Mouse (Mus musculus): ENCODE results near the gene Rasgrp1. TPM values are rescaled to one million over a fixed set of nuclear protein-coding genes. Genes with fewer than 3 reads are reported as not detected.

Rasgrp1 gene
- polyA plus RNA-seq, 1 experiment from 2014 or later = not detected

DNA sequence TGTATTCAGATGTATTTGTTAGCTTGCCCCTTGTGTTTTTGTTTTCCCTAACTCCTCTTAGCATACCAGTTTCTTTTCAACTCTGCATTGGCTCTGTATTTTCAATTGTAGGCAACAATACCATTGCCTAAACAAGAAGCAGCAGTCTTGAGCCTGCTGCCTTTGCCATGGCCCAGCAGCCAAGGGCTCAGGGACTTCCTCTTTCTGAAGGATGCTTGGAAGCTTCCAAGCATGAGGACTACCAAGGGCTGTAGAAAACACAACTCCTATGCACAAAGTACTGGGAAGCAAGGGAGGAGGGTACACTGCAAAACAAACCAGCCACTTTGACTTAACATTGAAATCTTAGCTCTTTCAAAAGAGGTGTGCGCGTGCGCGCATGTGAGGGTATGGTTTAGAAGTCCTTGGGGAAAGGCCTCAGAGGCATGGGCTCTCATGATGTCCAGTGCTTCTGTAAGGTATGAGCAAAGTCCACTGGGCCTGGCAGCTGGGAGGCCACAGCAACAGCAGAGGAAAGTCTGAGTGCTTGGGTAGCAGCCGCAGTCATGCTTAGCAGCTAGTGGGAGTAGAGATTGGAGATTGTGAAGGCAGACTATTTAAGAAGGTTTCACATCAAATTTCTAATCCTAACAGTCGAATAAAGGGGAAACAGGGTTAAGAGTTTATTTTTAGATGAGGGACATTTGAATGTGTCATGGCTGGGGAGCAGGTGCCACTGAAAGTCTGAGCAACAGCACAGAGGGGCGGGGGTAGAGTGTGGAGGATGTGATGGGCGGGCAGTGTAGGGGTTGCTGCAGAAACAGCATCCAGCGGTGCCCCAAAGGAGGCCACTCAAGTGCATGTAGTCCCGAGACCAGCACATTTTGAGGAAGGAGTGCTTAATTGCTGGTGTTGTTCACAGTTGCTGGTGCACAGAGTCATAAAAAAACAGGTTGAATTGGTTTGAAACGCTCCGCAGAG is 39.1 kb downstream of the Rasgrp1 start:
- ATAC-seq (no peak), DNase-seq (ENCODE audit: low read depth, low spot score) (no peak)
- no peaks in the 10 kb centered on the region for H3K27me3 ChIP-seq
- ChIA-PET CTCF (no interaction called here), POLR2A (no interaction called here)
- TF ChIP-seq CTCF (IDR thresholded peaks at IDR 0.05) = no peak
- in situ Hi-C loops (cut with MboI; ENCODE audit: low pct_unique_long_range_greater_than_20kb) = no loop called here

DNA sequence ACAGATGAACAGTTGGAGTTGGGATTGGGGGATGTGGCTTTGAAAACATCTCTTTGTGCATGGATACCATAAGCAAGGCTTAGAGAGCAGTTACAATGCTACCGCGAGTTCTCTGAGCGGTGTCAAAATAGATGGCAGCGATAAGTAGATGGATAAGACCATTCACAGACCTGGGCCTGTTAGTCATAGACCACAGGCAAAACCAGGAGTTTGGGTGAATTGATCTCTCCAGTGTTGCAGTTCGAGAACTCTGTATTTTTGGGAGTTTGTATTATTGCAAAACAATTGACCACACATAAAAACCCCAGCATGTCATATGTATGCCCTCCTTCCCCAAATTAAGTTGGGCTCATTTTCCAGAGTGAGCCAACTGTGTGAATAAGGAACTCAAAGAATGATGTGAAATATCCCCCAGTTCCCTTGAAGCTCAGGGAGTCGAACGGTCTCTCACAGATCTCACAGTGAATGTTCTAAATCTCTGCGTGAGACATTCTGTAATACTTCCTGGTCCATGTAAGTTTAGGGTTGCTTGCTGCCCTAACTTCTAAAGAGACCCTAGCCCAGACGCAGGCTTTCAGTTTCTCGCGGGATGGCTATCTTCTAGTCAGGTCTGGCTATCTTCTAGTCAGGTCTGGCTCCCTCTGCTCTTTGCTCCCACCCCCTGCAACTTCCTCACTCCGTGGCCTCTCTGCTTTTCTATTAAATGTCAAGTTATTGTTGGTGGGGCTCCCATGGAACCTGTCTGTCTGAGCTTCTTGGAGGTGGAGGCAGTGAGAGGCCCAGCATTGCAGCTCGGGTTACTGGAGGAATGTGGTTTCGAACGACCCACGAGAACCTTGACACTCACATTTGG is 43.0 kb downstream of the Rasgrp1 start:
- CTCF ChIA-PET = no interaction called here
- ATAC-seq (no peak), DNase-seq (ENCODE audit: low read depth, low spot score) (no peak)
- POLR2A ChIA-PET = no interaction called here
- in situ Hi-C loops (cut with MboI; ENCODE audit: low pct_unique_long_range_greater_than_20kb) = no loop called here
- TF ChIP-seq CTCF (IDR thresholded peaks at IDR 0.05) = no peak
- H3K27me3 ChIP-seq = peaks cover 3% of the 10 kb centered on the region

DNA sequence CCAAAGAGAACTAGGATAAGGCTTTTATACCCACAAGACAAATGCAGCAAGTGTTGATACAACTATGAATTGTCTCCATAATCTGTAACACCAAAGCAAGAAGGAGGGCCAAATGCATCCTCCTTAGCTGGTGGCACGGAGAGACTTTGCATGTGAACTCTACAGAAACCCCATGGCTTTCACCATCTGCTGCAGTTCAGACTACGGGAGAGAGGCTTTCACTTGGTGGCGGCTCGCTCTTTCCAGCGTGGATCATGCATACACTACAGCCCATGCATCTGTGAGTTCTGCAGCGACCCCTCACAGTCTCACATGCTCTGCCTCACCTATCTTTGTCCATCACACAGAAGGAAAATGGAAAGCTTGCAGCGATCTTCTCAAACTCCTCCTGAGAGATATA is 54.5 kb downstream of the Rasgrp1 start:
- H3K27me3 ChIP-seq = peaks cover 12% of the 10 kb centered on the region
- ChIA-PET CTCF (no interaction called here), POLR2A (no interaction called here)
- ATAC-seq (no peak), DNase-seq (ENCODE audit: low read depth, low spot score) (no peak)
- in situ Hi-C loops (cut with MboI; ENCODE audit: low pct_unique_long_range_greater_than_20kb) = no loop called here
- no peak for TF ChIP-seq CTCF (IDR thresholded peaks at IDR 0.05)

DNA sequence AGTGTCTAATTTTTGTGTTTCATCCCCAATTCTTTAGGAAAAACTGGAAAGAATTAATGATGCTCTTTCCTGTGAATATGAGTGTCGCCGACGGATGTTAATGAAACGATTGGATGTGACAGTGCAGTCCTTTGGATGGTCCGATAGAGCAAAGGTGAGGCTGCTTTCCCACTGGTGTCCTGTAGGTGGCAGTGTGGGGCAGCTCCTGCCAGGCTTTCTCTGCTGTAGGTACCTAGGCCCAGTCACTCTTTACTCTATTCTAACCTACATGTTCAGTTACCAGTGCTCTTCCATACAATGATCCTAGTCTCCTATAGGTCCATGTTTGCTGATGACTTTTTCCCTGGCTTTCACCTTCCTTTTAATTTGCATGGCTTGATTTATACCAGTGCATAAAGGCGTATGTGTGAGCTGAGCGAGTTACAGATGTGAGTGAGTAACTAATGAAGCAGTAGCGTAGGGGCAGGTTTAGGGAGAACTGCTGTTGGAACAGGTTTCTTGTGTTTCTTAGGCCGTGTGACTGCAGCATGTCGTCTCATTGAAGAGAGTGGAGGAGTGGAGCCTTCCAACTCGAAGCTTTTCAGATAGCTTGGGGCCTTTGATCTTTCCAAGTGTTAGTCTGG is 78.9 kb downstream of the Rasgrp1 start:
- no peak for ATAC-seq
- ChIA-PET CTCF (interaction anchor here (0.8 to 2.6 kb wide), 10 partner anchors 9 to 182 kb away, joined by 3 to 15 read pairs (median 3); partner anchors contain the start of genes Fam98b and Rasgrp1), POLR2A (no interaction called here)
- peak; percentile 91 for TF ChIP-seq CTCF (IDR thresholded peaks at IDR 0.05)
- DNase-seq (ENCODE audit: low read depth, low spot score) = no peak
- in situ Hi-C loops (cut with MboI; ENCODE audit: low pct_unique_long_range_greater_than_20kb) = loop anchor here (5.0 to 25.0 kb wide), 2 partner anchors 178 to 973 kb away; no protein-coding TSS in a partner anchor
- H3K27me3 ChIP-seq = no peaks in the 10 kb centered on the region

DNA sequence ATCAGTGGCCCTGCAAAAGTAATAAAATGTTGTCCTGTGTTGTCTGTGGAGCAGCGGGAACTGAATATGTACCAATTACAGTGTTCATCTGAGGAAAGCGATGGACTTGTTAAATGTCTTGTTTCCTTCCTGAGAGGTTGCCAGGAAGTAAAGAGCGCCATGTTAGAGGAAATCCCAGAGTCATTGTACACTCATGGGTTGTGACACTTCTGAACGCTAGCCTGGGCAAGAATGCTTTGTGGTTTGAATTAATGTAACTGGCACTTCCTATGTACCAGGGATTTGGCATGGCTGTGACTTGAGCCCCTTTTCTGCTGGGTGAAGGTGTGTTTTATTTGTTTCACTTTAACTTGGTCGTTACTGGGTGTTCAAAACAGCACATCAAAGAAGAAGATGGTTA is 80.6 kb downstream of the Rasgrp1 start:
- CTCF ChIA-PET = interaction anchor here (2.6 kb wide), 1 partner anchor 8 kb away, joined by 15 read pairs; no protein-coding TSS in a partner anchor
- POLR2A ChIA-PET = no interaction called here
- TF ChIP-seq CTCF (IDR thresholded peaks at IDR 0.05) = no peak
- DNase-seq (ENCODE audit: low read depth, low spot score) (no peak), ATAC-seq (no peak)
- no peaks in the 10 kb centered on the region for H3K27me3 ChIP-seq
- in situ Hi-C loops (cut with MboI; ENCODE audit: low pct_unique_long_range_greater_than_20kb) = loop anchor here (5.0 to 25.0 kb wide), 2 partner anchors 180 to 975 kb away; no protein-coding TSS in a partner anchor

DNA sequence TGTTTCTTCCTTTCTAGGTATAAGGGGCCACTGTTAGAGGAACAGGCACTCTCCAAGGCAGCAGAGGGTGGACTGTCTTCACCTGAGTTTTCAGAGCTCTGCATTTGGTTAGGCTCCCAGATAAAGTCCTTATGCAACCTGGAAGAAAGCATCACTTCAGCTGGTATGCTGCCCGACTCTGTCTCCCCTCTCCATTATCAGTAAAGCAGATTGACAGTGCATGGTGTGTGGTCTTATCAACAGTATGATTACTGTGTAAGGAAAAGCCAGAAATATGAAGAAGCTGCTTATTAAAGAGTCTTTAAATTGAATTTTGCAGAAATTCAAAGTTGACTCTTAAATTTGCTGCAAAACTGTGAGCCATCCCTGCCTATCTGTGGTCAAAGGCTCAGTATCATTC is 85.2 kb downstream of the Rasgrp1 start:
- H3K27me3 ChIP-seq = no peaks in the 10 kb centered on the region
- ChIA-PET POLR2A (no interaction called here), CTCF (interaction anchor here (1.0 kb wide), 1 partner anchor 363 kb away, joined by 3 read pairs; no protein-coding TSS in a partner anchor)
- ATAC-seq = no peak
- no peak for TF ChIP-seq CTCF (IDR thresholded peaks at IDR 0.05)
- in situ Hi-C loops (cut with MboI; ENCODE audit: low pct_unique_long_range_greater_than_20kb) = loop anchor here (25.0 kb wide), 1 partner anchor 980 kb away; no protein-coding TSS in a partner anchor
- no peak for DNase-seq (ENCODE audit: low read depth, low spot score)

DNA sequence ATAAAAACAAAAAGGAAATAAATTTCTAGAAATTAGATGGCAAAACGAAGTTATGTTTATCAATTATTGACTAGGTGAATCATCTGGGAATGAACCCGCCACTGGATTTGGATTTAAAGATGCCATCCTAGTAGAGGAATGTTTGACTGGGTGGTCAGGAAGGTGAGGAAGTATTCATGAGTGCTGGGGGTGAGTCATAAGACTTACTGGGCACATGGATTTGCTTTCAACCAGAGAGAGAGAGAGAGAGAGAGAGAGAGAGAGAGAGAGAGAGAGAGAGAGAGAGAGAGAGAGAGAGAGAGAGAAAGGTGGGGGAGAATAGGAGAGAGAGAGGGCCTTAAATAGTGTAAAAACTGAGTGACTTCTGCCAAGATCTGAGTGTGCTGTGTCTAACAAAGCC is 87.4 kb downstream of the Rasgrp1 start:
- TF ChIP-seq CTCF (IDR thresholded peaks at IDR 0.05) = peak; percentile 31
- no peaks in the 10 kb centered on the region for H3K27me3 ChIP-seq
- peak; percentile 74 for ATAC-seq
- POLR2A ChIA-PET = interaction anchor here (1.2 kb wide), 1 partner anchor 10 kb away, joined by 3 read pairs; no protein-coding TSS in a partner anchor
- CTCF ChIA-PET = interaction anchor here (3.2 kb wide), 1 partner anchor 8 kb away, joined by 15 read pairs; no protein-coding TSS in a partner anchor
- in situ Hi-C loops (cut with MboI; ENCODE audit: low pct_unique_long_range_greater_than_20kb) = loop anchor here (25.0 kb wide), 1 partner anchor 982 kb away; no protein-coding TSS in a partner anchor
- no peak for DNase-seq (ENCODE audit: low read depth, low spot score)

DNA sequence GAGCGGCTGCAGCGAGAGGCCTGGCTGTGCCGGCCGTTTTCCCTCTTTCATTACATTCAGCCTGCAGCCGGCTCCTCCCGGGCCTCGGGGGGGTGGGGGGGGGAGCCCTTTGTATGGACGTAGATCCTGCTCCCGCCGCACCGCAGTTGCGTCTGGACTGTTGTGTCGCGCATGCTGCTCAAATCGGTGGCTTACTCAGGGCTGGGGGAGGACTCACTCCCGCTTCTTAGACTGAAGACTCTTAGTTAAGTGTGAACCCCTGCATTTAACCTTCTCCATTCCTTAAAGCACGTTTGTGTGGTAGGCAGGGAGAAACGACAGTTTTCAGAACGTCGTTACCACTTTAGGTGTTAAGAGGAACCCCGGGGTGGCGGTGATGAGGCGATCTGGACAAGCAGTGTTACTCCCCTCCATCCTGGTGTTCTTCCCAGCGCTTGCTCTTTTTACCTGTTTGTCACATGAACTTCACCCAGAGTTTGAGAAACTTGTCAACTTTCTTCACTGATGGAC is 92.7 kb downstream of the Rasgrp1 start:
- in situ Hi-C loops (cut with MboI; ENCODE audit: low pct_unique_long_range_greater_than_20kb) = loop anchor here (25.0 kb wide), 1 partner anchor 987 kb away; no protein-coding TSS in a partner anchor
- ATAC-seq = no peak
- no peaks in the 10 kb centered on the region for H3K27me3 ChIP-seq
- POLR2A ChIA-PET = interaction anchor here (0.7 kb wide), 1 partner anchor 201 kb away, joined by 4 read pairs; no protein-coding TSS in a partner anchor
- CTCF ChIA-PET = interaction anchor here (0.9 to 1.4 kb wide), 3 partner anchors 14 to 353 kb away, joined by 3 to 4 read pairs (median 4); no protein-coding TSS in a partner anchor
- TF ChIP-seq CTCF (IDR thresholded peaks at IDR 0.05) = no peak
- DNase-seq (ENCODE audit: low read depth, low spot score) = no peak

DNA sequence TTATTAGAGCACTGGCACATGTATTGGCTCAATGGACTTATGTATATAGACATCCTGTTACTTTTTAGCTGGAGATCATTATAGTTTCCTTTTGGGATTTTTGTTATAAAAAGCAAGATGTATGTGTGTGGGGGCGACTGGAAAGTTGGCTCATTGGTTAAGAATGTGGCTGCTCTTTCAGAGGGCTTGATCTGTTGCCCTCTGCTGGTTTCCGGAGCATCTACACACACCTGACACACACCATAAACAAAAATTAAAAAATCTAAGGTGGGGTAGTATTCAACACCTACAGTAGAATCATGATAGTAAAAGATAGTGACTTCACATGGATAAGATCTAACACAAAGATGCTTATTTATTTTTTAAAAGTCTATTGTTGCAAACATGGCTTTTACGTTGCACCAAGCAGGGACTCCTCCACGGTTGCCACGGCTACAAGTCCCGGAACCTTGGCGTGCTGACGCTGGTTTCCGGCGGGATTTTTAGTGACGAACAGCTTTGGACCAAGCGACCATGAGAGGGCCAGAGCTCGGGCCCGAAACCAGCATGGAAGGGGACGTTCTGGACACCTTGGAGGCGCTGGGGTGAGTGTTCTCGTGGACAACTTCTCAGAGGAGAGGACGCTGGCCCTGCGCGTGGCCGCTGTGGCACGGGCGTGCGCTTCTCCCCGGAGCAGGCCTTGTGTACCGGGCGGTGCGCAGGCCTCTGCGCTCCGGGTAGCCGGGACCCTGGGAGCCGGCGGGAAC is 93.4 kb downstream of the Rasgrp1 start, which contains the start of gene Fam98b:
Fam98b (plus strand) TSS at position 485 of the 746 bp plus-strand sequence.
- H3K27me3 ChIP-seq = no peaks in the 10 kb centered on the region
- peak; percentile 88 for TF ChIP-seq CTCF (IDR thresholded peaks at IDR 0.05)
- ChIA-PET POLR2A (interaction anchor here (0.6 to 0.7 kb wide), 2 partner anchors 166 to 201 kb away, joined by 4 read pairs; no protein-coding TSS in a partner anchor), CTCF (interaction anchor here (0.8 to 1.4 kb wide), 6 partner anchors 15 to 353 kb away, joined by 3 to 4 read pairs (median 4); no protein-coding TSS in a partner anchor)
- ATAC-seq = peak; percentile 90
- in situ Hi-C loops (cut with MboI; ENCODE audit: low pct_unique_long_range_greater_than_20kb) = no loop called here
- DNase-seq (ENCODE audit: low read depth, low spot score) = peak; percentile 81

Measured in Patski (cell line).